Mouse (Mus musculus) heart, adult 2 months (tissue): ENCODE measurements around the gene Plb1.

Experiments
- CTCF ChIP-seq: fragments of 200-600 bp; IDR thresholded peaks from 2 replicates; pipeline ENCODE4 v1.8.1; 2022; ENCODE audit warnings: antibody characterized with exemption, mild to moderate bottlenecking, moderate library complexity
- POLR2A ChIP-seq: fragments of 200-500 bp; IDR thresholded peaks from 2 replicates; pipeline ENCODE4 v1.6.1; 2011; ENCODE audit warnings: mild to moderate bottlenecking, low read depth, low read length, control low read depth; ENCODE audit not compliant: insufficient read depth

- TF ChIP-seq CTCF = no peak
- TF ChIP-seq POLR2A = no peak
Measured at GRCm38 (mm10) chr5:32388656-32389055, 156.1 kb downstream of the Plb1 start.
